Mouse (Mus musculus) lung, adult 2 months (tissue): ENCODE measurements around the gene A630089N07Rik.

Experiments
- CTCF ChIP-seq: fragments of 200-500 bp; IDR thresholded peaks from 2 replicates; pipeline ENCODE4 v1.5.1; 2011; ENCODE audit warnings: mild to moderate bottlenecking, low read length, control low read depth; ENCODE audit not compliant: insufficient read depth
- POLR2A ChIP-seq: fragments of 200-500 bp; IDR thresholded peaks from 2 replicates; pipeline ENCODE4 v1.6.1; 2011; ENCODE audit warnings: low read depth, mild to moderate bottlenecking, control low read depth, low read length, borderline replicate concordance; ENCODE audit errors: extremely low read depth

DNA sequence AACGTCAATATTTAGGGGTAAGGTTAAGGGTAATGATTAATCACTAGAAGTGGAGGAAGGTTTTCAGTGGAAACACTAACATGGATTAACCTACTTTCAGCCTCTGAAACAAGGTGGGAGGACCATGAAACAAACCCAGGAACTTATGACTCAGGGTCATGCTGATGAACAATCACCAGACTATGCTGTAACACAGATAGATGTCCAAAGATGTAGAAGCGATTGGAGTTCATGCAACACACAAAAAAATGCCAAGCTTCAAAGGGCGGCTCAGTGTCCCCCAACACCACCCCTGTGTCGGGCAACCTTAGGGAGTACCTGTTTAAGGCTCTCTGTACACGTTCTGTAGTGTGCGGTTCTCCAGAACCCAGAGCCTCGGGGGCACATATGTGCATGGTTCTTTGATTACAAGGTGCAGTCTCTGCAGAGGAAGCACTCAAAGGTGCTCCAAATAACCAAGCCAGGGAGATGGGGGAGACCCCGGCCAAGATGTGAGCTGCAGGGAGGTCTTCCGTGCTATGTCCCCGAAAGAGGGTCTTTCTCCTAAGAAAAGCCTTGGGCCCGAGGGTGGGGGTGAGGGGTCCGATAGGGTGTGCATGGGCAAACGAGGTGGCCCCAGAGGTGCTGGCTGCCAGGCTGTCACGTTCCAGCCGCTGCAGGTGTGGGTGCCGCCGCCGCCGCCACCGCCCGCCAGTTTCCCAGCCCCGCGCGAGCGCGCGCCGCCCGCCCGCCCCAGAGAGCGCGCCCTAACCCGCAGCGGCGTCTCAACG is 120.7 kb downstream of the A630089N07Rik start:
- TF ChIP-seq CTCF (no peak), POLR2A (no peak)
